Mouse (Mus musculus) CH12.LX (cell line): ENCODE results near the gene Myo19.

Experiments
- CTCF ChIP-seq, 2 experiments: IDR thresholded peaks in 1 of 2; conservative IDR thresholded peaks in 1 of 2; 2 replicates each; pipeline ENCODE4 v1.5.1; 2011 to 2012; ENCODE audit warnings: low read depth in 2 of 2, low read length in 2 of 2, improper control_type of control experiment in 1 of 2, inconsistent platforms in 1 of 2, mild to moderate bottlenecking in 1 of 2, moderate library complexity in 1 of 2
- E2F4 ChIP-seq: IDR thresholded peaks from 2 replicates; pipeline ENCODE4 v1.6.1; 2011; ENCODE audit warnings: low read depth, low read length, improper control_type of control experiment; ENCODE audit not compliant: insufficient replicate concordance
- EP300 ChIP-seq: IDR thresholded peaks from 2 replicates; pipeline ENCODE4 v1.6.1; 2011; ENCODE audit warnings: low read length, improper control_type of control experiment
- POLR2A ChIP-seq: IDR thresholded peaks from 2 replicates; pipeline ENCODE4 v1.6.1; 2011; ENCODE audit warnings: low read depth, mild to moderate bottlenecking, improper control_type of control experiment, low read length
- SMC3 ChIP-seq: IDR thresholded peaks from 2 replicates; pipeline ENCODE4 v1.6.1; 2011; ENCODE audit warnings: low read depth, low read length, improper control_type of control experiment
- ZKSCAN1 ChIP-seq: IDR thresholded peaks from 2 replicates; pipeline ENCODE4 v1.6.1; 2012; ENCODE audit warnings: low read depth, inconsistent platforms, low read length, improper control_type of control experiment, borderline replicate concordance

GRCm38 (mm10) chr11:84956400-84956799, 76.5 kb downstream of the Myo19 start:
- TF ChIP-seq EP300 (no peak), POLR2A (no peak), SMC3 (no peak), E2F4 (no peak), CTCF (conservative IDR thresholded peaks at IDR 0.05 in 1 of 2, IDR thresholded peaks at IDR 0.05 in 1 of 2; ENCODE audit: low read depth in 2 of 2, low read length in 2 of 2) (no peak), ZKSCAN1 (no peak)
